Mouse (Mus musculus) hindbrain, embryonic 15.5 days (tissue): ENCODE measurements around the gene Olfr804. TPM values are rescaled to one million over a fixed set of nuclear protein-coding genes. Genes with fewer than 3 reads are reported as not detected.

ENCODE experiments used
- ATAC-seq: fragments of 200-750 bp; cut with Nextera tagmentation; 2 replicates; pipeline ENCODE4 v1.8.0; 2017; ENCODE audit warnings: low read depth, moderate number of reproducible peaks, moderate TSS enrichment; ENCODE audit not compliant: low FRiP score
- H3K27ac ChIP-seq: fragments of 300-500 bp; sonication (generic); replicated peaks from 2 replicates; pipeline ENCODE4 v1.5.1; 2015; ENCODE audit warnings: mild to moderate bottlenecking, inconsistent platforms
- H3K27me3 ChIP-seq: fragments of 300-500 bp; sonication (generic); 2 replicates; pipeline ENCODE4 v1.6.1; 2015; ENCODE audit warnings: control low read depth, inconsistent platforms
- H3K36me3 ChIP-seq: fragments of 300-500 bp; sonication (generic); 2 replicates; pipeline ENCODE4 v1.6.1; 2015; ENCODE audit warnings: control low read depth, inconsistent platforms
- H3K4me1 ChIP-seq: fragments of 300-500 bp; sonication (generic); replicated peaks from 2 replicates; pipeline ENCODE4 v1.6.1; 2015; ENCODE audit warnings: control low read depth, inconsistent platforms
- H3K4me2 ChIP-seq: fragments of 300-500 bp; sonication (generic); 2 replicates; pipeline ENCODE4 v1.6.1; 2015; ENCODE audit warnings: moderate library complexity, mild to moderate bottlenecking, inconsistent platforms
- H3K4me3 ChIP-seq: fragments of 300-500 bp; sonication (generic); 2 replicates; pipeline ENCODE4 v1.5.1; 2015; ENCODE audit warnings: mild to moderate bottlenecking, inconsistent platforms
- H3K9ac ChIP-seq: fragments of 300-500 bp; sonication (generic); 2 replicates; pipeline ENCODE4 v1.6.1; 2015; ENCODE audit warnings: inconsistent platforms
- H3K9me3 ChIP-seq: fragments of 300-500 bp; sonication (generic); 2 replicates; pipeline ENCODE4 v1.6.1; 2016; ENCODE audit warnings: control low read depth, inconsistent platforms
- WGBS: fragments of 180-500 bp; shearing (Covaris S2); methylation state at CpG from one replicate; pipeline ENCODE4 v1.1.7; 2015; 5-methylcytosine and 5-hydroxymethylcytosine counted together
- microRNA-seq: library from miRNA; unstranded; fragments of <30 nt; microRNA quantifications from one replicate; pipeline ENCODE4, GENCODE M21; 2016
- polyA plus RNA-seq: library from polyadenylated mRNA; unstranded; fragments of >200 nt; fragmentation: Nextera tagmentation; extraction: Ambion mirVana; gene quantifications from 2 replicates; pipeline ENCODE4 v1.2.1, GENCODE M21; 2015

The Olfr804 gene
- polyA plus RNA-seq = not detected in 2 replicates

GRCm38 (mm10) chr10:129702910-129703309, at the start of gene Olfr804:
TSS of gene Olfr804 (plus strand) at chr10:129703210.
- Histone ChIP-seq H3K4me2 (no peak within 1 kb of the TSS), H3K4me1 (no peaks in the 10 kb centered on the region), H3K4me3 (no peak within 1 kb of the TSS), H3K36me3 (no peaks in the 10 kb centered on the region), H3K27ac (no peak within 1 kb of the TSS), H3K9ac (no peak within 1 kb of the TSS), H3K9me3 (no peaks in the 10 kb centered on the region), H3K27me3 (no peaks in the 10 kb centered on the region)
- ATAC-seq = no peak

- H3K27ac ChIP-seq = no peak within 1 kb of the TSS
- no peak within 1 kb of the TSS for H3K4me2 ChIP-seq
- no peak within 1 kb of the TSS for H3K9ac ChIP-seq
- no peaks in the 10 kb centered on the region for H3K36me3 ChIP-seq
- H3K27me3 ChIP-seq = no peaks in the 10 kb centered on the region
- H3K4me1 ChIP-seq = no peaks in the 10 kb centered on the region
- no peaks in the 10 kb centered on the region for H3K9me3 ChIP-seq
- no peak for ATAC-seq
- H3K4me3 ChIP-seq = no peak within 1 kb of the TSS
Observed at GRCm38 (mm10) chr10:129657394-129657793, 45.6 kb upstream of the Olfr804 start, which contains the start of gene Olfr800. TSS of gene Olfr800 (plus strand) at chr10:129657694.

- ATAC-seq = no peak
- no peaks in the 10 kb centered on the region for H3K4me1 ChIP-seq
- no peaks in the 10 kb centered on the region for H3K27me3 ChIP-seq
- H3K36me3 ChIP-seq = no peaks in the 10 kb centered on the region
- 75% methylated on average over 1 of the region's 1 CpGs for WGBS
- H3K4me3 ChIP-seq = no peak within 1 kb of the TSS
- no peak within 1 kb of the TSS for H3K4me2 ChIP-seq
- no peak within 1 kb of the TSS for H3K9ac ChIP-seq
- H3K27ac ChIP-seq = no peak within 1 kb of the TSS
- no peaks in the 10 kb centered on the region for H3K9me3 ChIP-seq
Observed at GRCm38 (mm10) chr10:129673765-129674164, 29.2 kb upstream of the Olfr804 start, which contains the start of gene Olfr801. TSS of gene Olfr801 (minus strand) at chr10:129673865.

DNA sequence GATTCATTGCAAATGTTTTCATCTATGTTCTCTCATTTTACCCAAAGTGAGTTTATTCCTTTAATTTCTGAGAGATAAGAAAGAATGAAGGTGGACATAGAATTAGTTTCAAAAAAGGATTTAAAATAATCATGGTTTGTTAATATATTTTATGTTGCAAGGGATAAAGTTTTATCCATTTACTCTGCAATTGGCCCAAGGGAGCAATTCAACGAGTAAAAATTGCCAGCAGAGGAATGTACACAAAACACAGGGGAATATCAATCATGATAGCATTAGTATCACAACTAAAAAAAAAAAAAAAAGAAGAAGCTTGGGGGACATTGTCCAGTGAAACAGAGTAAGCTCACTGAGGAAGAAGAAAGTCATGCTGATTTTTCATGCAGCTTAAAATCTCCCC, 14.9 kb upstream of the Olfr804 start, which contains the start of gene Olfr802:
Gene Olfr802 (minus strand): TSS at position 101 of the 400 bp plus-strand sequence.
- Histone ChIP-seq H3K9me3 (no peaks in the 10 kb centered on the region), H3K4me3 (no peak within 1 kb of the TSS)
- 57% methylated on average over 1 of the region's 1 CpGs for WGBS

DNA sequence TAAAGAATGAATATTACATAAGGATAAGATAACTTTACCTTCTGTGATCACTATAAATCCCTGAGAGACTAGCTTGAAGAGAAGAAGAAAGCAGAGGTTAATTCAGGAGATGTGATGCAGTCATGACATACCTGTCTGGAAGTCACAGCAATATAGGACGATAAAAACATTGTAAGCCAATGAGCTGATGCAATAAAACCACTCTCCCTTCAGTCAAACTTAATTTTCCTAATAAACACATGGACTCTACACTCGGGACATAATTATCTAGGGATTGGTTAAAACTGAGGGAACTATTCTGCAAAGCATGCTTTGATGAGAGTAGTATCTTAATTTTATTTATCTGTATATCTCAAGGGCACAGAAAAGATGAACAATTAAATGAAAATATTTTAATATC, 8.8 kb upstream of the Olfr804 start, which contains the start of gene Olfr803:
Gene Olfr803 (minus strand): TSS at position 101 of the 400 bp plus-strand sequence.
- H3K4me2 ChIP-seq = no peak within 1 kb of the TSS
- no peak within 1 kb of the TSS for H3K27ac ChIP-seq
- H3K36me3 ChIP-seq = no peaks in the 10 kb centered on the region
- no peaks in the 10 kb centered on the region for H3K4me1 ChIP-seq
- no peaks in the 10 kb centered on the region for H3K27me3 ChIP-seq
- no peak within 1 kb of the TSS for H3K4me3 ChIP-seq
- H3K9ac ChIP-seq = no peak within 1 kb of the TSS
- WGBS = 88% methylated on average over 2 of the region's 2 CpGs
- H3K9me3 ChIP-seq = no peaks in the 10 kb centered on the region
- ATAC-seq = no peak

More for the DNA sequence above, 14.9 kb upstream of the Olfr804 start, which contains the start of gene Olfr802:
- Histone ChIP-seq H3K4me1 (no peaks in the 10 kb centered on the region), H3K36me3 (no peaks in the 10 kb centered on the region), H3K4me2 (no peak within 1 kb of the TSS), H3K9ac (no peak within 1 kb of the TSS), H3K27ac (no peak within 1 kb of the TSS), H3K27me3 (no peaks in the 10 kb centered on the region)
- ATAC-seq = no peak

DNA sequence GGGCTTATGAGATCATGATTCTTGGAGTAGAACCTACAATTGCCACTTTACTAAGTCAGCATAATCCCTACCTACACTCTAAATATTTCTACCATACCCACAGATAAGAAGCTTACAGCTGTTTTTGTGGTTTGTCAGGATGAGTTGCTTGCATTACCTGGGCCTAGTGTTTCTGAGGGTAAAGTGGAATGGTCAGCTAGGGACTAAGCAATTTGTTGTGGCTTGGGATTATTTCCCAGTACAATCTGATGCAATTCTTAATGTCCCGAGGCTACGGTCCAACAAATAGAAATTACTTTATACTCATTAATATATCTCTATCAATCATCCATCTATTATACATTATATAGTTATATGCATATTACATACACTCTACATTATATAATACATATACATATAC, 26.3 kb downstream of the Olfr804 start, which contains the start of gene Olfr805:
Gene Olfr805 (minus strand): TSS at position 101 of the 400 bp plus-strand sequence.
- no peak for ATAC-seq
- Histone ChIP-seq H3K27me3 (no peaks in the 10 kb centered on the region), H3K9me3 (no peaks in the 10 kb centered on the region), H3K36me3 (no peaks in the 10 kb centered on the region), H3K27ac (no peak within 1 kb of the TSS), H3K4me2 (no peak within 1 kb of the TSS), H3K9ac (no peak within 1 kb of the TSS), H3K4me1 (no peaks in the 10 kb centered on the region), H3K4me3 (no peak within 1 kb of the TSS)
- WGBS = 89% methylated on average over 2 of the region's 2 CpGs

DNA sequence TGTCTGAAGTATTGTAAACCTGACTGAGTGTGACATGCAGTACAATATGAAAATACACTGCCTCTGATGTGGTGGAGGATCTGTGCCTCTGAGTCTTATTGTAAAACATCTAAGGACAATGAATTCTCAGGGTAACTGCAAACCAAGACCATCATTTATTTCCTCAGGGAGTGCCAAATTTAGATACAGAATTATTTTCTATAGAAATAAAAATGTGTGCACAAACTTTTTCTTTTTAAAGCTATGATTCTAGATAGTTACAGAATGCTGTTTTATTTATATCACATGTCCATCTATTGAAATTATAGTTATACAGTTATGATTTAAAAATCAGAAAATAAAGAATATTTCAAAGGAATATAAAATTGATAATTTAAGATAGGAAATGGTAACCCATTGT, 38.8 kb downstream of the Olfr804 start, which contains the start of gene Olfr806:
Gene Olfr806 (minus strand): TSS at position 101 of the 400 bp plus-strand sequence.
- Histone ChIP-seq H3K27ac (no peak within 1 kb of the TSS), H3K4me2 (no peak within 1 kb of the TSS), H3K4me3 (no peak within 1 kb of the TSS), H3K9me3 (no peaks in the 10 kb centered on the region), H3K9ac (no peak within 1 kb of the TSS), H3K36me3 (no peaks in the 10 kb centered on the region), H3K4me1 (no peaks in the 10 kb centered on the region), H3K27me3 (no peaks in the 10 kb centered on the region)
- no peak for ATAC-seq

- Histone ChIP-seq H3K36me3 (no peaks in the 10 kb centered on the region), H3K4me3 (no peak within 1 kb of the TSS), H3K9me3 (no peaks in the 10 kb centered on the region), H3K27me3 (no peaks in the 10 kb centered on the region), H3K4me1 (no peaks in the 10 kb centered on the region), H3K27ac (no peak within 1 kb of the TSS), H3K4me2 (no peak within 1 kb of the TSS), H3K9ac (no peak within 1 kb of the TSS)
- no peak for ATAC-seq
- 91% methylated on average over 1 of the region's 1 CpGs for WGBS
Observed at GRCm38 (mm10) chr10:129757693-129758092, 54.7 kb downstream of the Olfr804 start, which contains the start of gene Olfr807. TSS of gene Olfr807 (minus strand) at chr10:129757793.

Small RNA genes lying within 50 kb of the gene (microRNA-seq; reads per million reads assigned to microRNA genes)
- not detected for gene Gm24485

Other genes with a start within 250 kb of the Olfr804 start
- not detected in 2 replicates for gene Olfr787, start 241.3 kb upstream of the Olfr804 start, polyA plus RNA-seq
- gene Olfr788, start 232.2 kb upstream of the Olfr804 start, polyA plus RNA-seq = not detected in 2 replicates
- gene Olfr789, start 218.5 kb upstream of the Olfr804 start, polyA plus RNA-seq = not detected in 2 replicates
- gene Olfr790, start 204.7 kb upstream of the Olfr804 start, polyA plus RNA-seq = not detected in 2 replicates
- not detected in 2 replicates for gene Olfr791, start 181.4 kb upstream of the Olfr804 start, polyA plus RNA-seq
- gene Olfr792, start 164.0 kb upstream of the Olfr804 start, polyA plus RNA-seq = not detected in 2 replicates
- not detected in 2 replicates for gene Olfr794, start 135.6 kb upstream of the Olfr804 start, polyA plus RNA-seq
- not detected in 2 replicates for gene Olfr796, start 90.6 kb upstream of the Olfr804 start, polyA plus RNA-seq
- gene Olfr798, start 75.3 kb upstream of the Olfr804 start, polyA plus RNA-seq = not detected in 2 replicates
- gene Olfr799, start 65.7 kb upstream of the Olfr804 start, polyA plus RNA-seq = not detected in 2 replicates
- gene Olfr800, start 45.5 kb upstream of the Olfr804 start, polyA plus RNA-seq = not detected in 2 replicates
- gene Olfr801, start 29.3 kb upstream of the Olfr804 start, polyA plus RNA-seq = not detected in 2 replicates
- gene Olfr802, start 15.0 kb upstream of the Olfr804 start, polyA plus RNA-seq = 0.04 TPM in 1 of 2 replicates, not detected in the other
- not detected in 2 replicates for gene Olfr803, start 8.9 kb upstream of the Olfr804 start, polyA plus RNA-seq
- gene Olfr805, start 26.2 kb downstream of the Olfr804 start, polyA plus RNA-seq = not detected in 2 replicates
- gene Olfr806, start 38.7 kb downstream of the Olfr804 start, polyA plus RNA-seq = not detected in 2 replicates
- gene Olfr807, start 54.6 kb downstream of the Olfr804 start, polyA plus RNA-seq = not detected in 2 replicates
- not detected in 2 replicates for gene Olfr808, start 62.3 kb downstream of the Olfr804 start, polyA plus RNA-seq
- gene Olfr809, start 71.4 kb downstream of the Olfr804 start, polyA plus RNA-seq = not detected in 2 replicates
- not detected in 2 replicates for gene Olfr810, start 91.7 kb downstream of the Olfr804 start, polyA plus RNA-seq
- not detected in 2 replicates for gene Olfr811, start 101.2 kb downstream of the Olfr804 start, polyA plus RNA-seq
- gene Olfr812, start 142.9 kb downstream of the Olfr804 start, polyA plus RNA-seq = not detected in 2 replicates
- gene Olfr813, start 152.2 kb downstream of the Olfr804 start, polyA plus RNA-seq = not detected in 2 replicates
- not detected in 2 replicates for gene Olfr814, start 176.6 kb downstream of the Olfr804 start, polyA plus RNA-seq
- not detected in 2 replicates for gene Olfr815, start 202.7 kb downstream of the Olfr804 start, polyA plus RNA-seq
- not detected in 2 replicates for gene Olfr816, start 212.4 kb downstream of the Olfr804 start, polyA plus RNA-seq
- not detected in 2 replicates for gene Olfr818, start 245.9 kb downstream of the Olfr804 start, polyA plus RNA-seq